Mouse (Mus musculus): ENCODE results near the gene A730015C16Rik.
A peak's percentile ranks its signal among the peaks of the same experiment; 100 is the strongest.

Gene A730015C16Rik

DNA sequence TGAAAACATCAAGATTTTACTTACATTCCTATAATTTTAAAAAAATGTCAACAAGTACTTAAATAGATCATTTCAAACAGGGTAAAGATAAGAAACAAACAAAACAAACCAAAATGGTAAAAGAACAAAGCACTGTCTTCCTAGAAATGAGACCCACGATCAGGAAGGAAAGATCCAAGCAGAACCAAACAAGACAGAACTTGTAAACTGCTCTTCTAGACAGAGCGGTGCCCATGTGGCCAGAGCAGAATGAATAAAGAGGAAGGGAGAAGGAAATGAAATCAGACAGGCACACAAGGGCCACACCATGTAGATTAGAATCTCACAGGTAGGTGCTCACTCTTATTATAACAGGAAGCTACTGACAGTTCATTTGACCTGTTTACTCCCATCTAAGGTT, 21.8 kb downstream of the A730015C16Rik start:
- no peak for DNase-seq

DNA sequence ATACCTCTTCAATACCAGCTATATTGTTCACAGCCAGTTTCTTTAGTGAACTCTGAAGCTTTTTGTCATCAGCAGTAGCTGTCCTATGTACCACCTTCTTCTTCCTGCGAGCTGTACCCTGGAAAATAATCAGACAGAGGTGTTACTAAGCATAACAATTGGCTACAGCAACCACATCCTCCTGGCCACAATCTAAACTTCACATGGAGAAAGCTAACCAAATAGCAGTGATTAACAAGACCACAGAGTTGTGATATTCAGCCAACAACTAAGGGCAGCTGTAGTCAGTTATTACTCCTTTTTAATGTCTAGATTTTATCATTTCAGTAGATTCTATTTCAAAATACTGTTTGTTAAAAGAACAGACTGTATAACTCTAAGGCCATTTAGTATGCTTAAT, 22.3 kb downstream of the A730015C16Rik start:
- DNase-seq = no peak

DNA sequence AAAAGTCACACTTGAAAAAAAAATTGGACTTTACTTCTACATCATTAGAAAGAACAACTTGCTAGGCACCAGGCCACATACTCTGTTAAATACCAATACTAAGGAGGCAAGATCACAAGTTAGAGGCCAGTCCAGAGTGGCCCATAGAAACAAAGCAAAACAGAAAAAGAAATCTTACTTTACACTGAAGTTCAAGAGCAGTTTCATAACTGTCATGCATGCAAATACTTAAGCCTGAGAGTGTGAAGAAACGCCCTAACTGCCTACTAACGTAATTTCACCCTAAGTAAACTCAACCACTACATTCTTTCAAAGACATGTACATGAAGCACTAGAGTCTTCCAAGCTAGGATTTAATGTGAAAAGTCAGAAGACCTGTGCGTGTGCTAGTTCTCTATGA, 22.7 kb downstream of the A730015C16Rik start:
- DNase-seq = no peak

DNA sequence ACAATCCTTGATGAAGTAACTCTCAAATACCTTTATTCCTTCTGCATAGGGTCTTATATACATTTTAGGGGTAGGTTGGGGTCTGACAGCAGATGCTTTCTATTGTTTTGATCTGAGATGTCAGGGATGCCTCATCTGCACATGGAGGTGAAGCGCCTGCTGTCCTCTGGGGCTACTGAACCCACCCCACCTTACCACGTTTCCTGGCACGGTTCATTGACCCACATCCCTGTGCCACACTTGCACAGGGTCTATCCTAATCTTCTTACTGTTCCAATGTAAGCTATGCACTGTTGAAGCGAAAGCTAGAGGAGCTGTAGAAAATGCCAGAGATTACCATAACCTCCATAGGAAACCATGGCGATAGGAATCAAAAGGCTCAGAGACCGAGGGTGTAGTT, 36.9 kb downstream of the A730015C16Rik start:
- no peak for DNase-seq

DNA sequence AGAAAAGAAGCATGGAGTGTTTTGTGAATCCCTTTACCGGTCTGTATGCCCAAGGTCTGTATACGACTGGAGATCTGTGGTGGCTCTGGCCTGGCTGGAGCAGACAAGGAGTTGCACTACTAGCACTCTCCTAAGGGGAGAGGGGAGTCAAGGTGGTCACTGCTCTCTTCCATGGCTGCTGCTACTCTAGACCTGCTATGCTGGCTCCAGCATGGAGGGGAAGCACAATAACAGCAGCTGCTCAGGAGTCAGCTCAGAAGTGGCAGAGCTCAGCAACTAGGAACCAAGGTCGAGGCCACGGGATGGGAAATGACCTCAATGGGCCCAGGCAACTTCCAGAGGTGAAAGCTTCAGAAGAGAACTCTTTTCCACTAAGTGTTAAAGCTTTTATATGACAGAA, 37.3 kb downstream of the A730015C16Rik start:
- no peak for DNase-seq

DNA sequence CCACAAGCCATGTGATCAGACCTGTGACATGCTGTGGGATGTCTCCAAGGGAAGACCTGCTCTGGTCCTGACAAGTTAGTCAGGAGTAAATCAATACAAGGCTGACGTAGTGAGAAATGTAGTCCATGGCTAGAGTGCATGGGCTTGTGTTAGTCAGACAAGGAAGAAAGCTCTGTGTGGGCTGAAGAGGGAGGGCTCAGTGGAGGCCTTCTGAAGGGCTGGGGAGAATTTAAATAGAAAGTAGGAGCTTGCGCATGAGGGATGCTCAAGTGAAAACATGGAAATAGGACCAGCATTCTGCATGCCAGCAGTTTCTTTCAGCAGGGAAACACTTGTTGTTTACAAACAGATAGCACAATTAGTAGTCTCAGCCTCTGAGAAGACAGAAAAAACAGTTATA, 44.9 kb downstream of the A730015C16Rik start:
- no peak for DNase-seq

DNA sequence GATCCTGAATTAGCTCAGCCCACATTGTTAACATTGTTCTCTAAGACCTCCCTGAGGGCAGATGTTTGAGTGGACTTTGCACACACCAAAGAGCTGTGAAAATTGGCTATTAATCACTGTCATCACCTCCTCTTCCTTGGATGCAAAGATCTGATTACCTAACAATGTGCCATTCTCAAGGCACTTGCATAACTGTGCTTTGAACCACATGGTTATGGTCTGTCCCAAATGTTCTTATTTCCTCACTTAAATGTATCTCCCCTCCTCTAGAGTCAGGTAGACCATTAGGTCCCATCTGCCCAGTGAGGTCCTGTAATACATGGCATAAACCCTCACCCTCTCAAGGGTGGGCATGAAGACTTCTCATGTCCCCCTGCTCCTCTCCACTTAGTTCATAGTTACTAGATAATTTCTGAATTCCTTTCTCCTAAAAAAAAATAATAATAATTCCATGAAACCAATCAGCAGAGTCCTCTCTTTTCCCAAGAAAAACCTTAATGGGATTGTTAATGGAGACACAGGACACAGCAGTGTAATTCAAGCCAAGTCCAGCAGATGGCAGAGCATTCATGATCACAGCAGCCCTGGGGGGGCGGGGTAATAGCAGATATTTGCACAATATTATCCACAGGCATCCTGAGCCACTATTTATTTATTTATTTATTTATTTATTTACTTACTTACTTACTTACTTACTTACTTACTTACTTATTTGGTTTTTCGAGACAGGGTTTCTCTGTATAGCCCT, 50.2 kb downstream of the A730015C16Rik start:
- DNase-seq = peak; percentile 88

Data from kidney, postnatal 4 days (tissue).